Mouse (Mus musculus) small intestine, adult 2 months (tissue): Measurements from ENCODE around the gene Dyrk1a. TPM values are rescaled to one million over a fixed set of nuclear protein-coding genes. Genes with fewer than 3 reads are reported as not detected.

Experiments used
- H3K27ac ChIP-seq: fragments of 200-500 bp; 2 replicates; pipeline ENCODE4 v1.5.1; 2012; ENCODE audit warnings: low read depth, low read length, control low read depth, inconsistent platforms; ENCODE audit not compliant: insufficient read depth
- H3K27me3 ChIP-seq: fragments of 200-500 bp; 2 replicates; pipeline ENCODE4 v1.6.1; 2012; ENCODE audit warnings: mild to moderate bottlenecking, moderate library complexity, low read length, inconsistent platforms; ENCODE audit not compliant: control insufficient read depth, insufficient read depth
- H3K36me3 ChIP-seq: fragments of 200-500 bp; 2 replicates; pipeline ENCODE4 v1.6.1; 2012; ENCODE audit warnings: mild to moderate bottlenecking, low read length, control low read depth, inconsistent platforms; ENCODE audit not compliant: control insufficient read depth, insufficient read depth
- H3K4me1 ChIP-seq: fragments of 200-500 bp; 2 replicates; pipeline ENCODE4 v1.6.1; 2012; ENCODE audit warnings: low read length, inconsistent platforms, mixed read lengths; ENCODE audit not compliant: control insufficient read depth, insufficient read depth, insufficient read length
- H3K4me3 ChIP-seq: fragments of 200-500 bp; 2 replicates; pipeline ENCODE4 v1.5.1; 2012; ENCODE audit warnings: low read depth, mild to moderate bottlenecking, control low read depth, inconsistent platforms, low read length, moderate library complexity
- CTCF ChIP-seq: fragments of 200-500 bp; IDR thresholded peaks from 2 replicates; pipeline ENCODE4 v1.5.1; 2012; ENCODE audit warnings: low read depth, mild to moderate bottlenecking, control low read depth, inconsistent platforms, low read length, moderate library complexity, mixed read lengths; ENCODE audit not compliant: insufficient replicate concordance, insufficient read length; ENCODE audit errors: extremely low read depth
- POLR2A ChIP-seq: fragments of 200-500 bp; IDR thresholded peaks from 2 replicates; pipeline ENCODE4 v1.6.1; 2012; ENCODE audit warnings: low read depth, mild to moderate bottlenecking, control low read depth, inconsistent platforms, low read length, moderate library complexity
- WGBS: fragments of 180-500 bp; shearing (Covaris S2); methylation state at CpG from one replicate; pipeline ENCODE4 v1.1.7; 2018; 5-methylcytosine and 5-hydroxymethylcytosine counted together
- polyA plus RNA-seq: library from polyadenylated mRNA; depleted of rRNA; stranded (reverse); fragments of >200 nt; gene quantifications from 2 replicates; pipeline ENCODE4 v1.2.3, GENCODE M21; 2012

Gene Dyrk1a
- polyA plus RNA-seq, 1 experiment = 32.1 TPM

- no peak overlapping the region for H3K27ac ChIP-seq
- peaks cover 11% of the 10 kb centered on the region; the same call in 1 of the 2 replicates for H3K36me3 ChIP-seq
- whole genome bisulfite sequencing = 90% methylated on average over 5 of the region's 5 CpGs
- H3K4me1 ChIP-seq = peaks cover 5% of the 10 kb centered on the region; the same call in 1 of the 2 replicates
- H3K4me3 ChIP-seq = no peak overlapping the region
- H3K27me3 ChIP-seq = no peaks in the 10 kb centered on the region
- TF ChIP-seq CTCF = no peak
- no peak for TF ChIP-seq POLR2A
Observed at GRCm38 (mm10) chr16:94619301-94619700, 49.5 kb downstream of the Dyrk1a start.

GRCm38 (mm10) chr16:94624871-94625270 lies 55.1 kb downstream of the Dyrk1a start:
- Histone ChIP-seq H3K27me3 (no peaks in the 10 kb centered on the region), H3K4me1 (peaks cover 26% of the 10 kb centered on the region), H3K36me3 (peaks cover 6% of the 10 kb centered on the region; the same call in 1 of the 2 replicates), H3K4me3 (no peak overlapping the region), H3K27ac (peak overlapping the region; percentile 6; the same call in 1 of the 2 replicates)
- TF ChIP-seq CTCF (0 out of 2 replicates have a peak, but pooled peaks have one; percentile 8), POLR2A (no peak)
- 36% methylated on average over 4 of the region's 4 CpGs for WGBS

- Histone ChIP-seq H3K36me3 (no peaks in the 10 kb centered on the region), H3K27ac (peak overlapping the region; percentile 19; the same call in 1 of the 2 replicates), H3K4me1 (peaks cover 26% of the 10 kb centered on the region), H3K27me3 (no peaks in the 10 kb centered on the region), H3K4me3 (no peak overlapping the region)
- TF ChIP-seq POLR2A (no peak), CTCF (no peak)
- WGBS = 82% methylated on average over 7 of the region's 7 CpGs
Observed at GRCm38 (mm10) chr16:94625639-94626038, 55.8 kb downstream of the Dyrk1a start.

DNA sequence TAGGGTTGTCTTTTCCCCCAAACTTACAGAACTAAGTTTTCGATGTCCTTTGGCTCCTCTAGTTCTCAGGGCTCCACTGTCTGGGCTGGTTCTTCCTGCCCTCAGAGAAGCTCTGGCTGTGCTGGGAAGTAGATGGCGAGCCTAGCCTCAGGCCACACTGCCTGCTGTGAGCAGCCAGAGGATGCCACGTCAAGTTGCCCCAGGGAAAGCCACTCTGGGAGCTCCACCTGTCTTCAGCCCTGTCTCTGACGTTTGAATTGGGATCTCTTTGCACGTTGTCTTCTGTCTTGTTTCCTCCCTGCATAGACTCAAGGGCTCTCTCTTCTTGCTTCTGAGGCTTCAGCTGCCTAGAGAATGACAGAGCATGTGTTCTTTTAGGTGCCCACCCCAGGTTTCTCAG lies 57.9 kb downstream of the Dyrk1a start:
- H3K27ac ChIP-seq = no peak overlapping the region
- TF ChIP-seq POLR2A (no peak), CTCF (no peak)
- peaks cover 29% of the 10 kb centered on the region for H3K4me1 ChIP-seq
- H3K36me3 ChIP-seq = no peaks in the 10 kb centered on the region
- no peaks in the 10 kb centered on the region for H3K27me3 ChIP-seq
- 40% methylated on average over 5 of the region's 5 CpGs for WGBS
- no peak overlapping the region for H3K4me3 ChIP-seq

DNA sequence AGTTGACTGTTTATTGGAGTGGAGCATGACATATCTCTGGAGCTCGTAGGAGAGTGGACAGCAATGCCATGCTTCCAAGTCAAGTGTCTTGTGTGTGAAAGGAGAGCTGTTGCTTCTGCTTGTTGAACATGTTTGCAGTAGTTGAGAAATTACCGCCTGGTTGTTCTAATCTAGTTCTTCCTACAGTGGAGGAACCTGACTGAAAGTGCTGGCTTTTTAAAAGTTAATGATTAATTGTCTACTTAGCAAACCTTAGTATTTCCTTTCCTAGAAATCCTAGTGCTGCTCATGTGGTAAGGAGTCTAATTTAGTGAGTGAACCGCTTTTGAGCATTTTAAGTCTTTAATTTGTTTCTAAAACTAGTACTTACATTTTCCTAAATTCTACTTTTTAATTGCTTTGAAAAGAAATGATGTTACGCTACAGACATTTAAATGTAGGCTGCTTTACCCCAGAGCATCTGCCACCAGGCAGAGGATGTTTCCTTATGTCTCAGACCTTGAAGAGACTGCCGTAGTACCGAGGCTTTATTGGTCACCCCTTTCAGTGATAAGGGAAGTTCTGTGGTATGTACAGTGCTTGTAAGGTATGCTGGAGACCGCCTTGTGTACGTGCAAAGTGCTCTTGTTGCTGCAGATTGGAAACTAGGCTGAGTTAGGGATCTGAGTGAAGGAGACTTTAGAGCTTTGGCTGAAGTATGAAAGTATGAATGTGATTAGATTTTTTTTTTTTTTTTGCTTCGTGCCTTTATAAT lies 59.3 kb downstream of the Dyrk1a start:
- no peak for TF ChIP-seq CTCF
- TF ChIP-seq POLR2A = no peak
- 24% methylated on average over 9 of the region's 9 CpGs for WGBS
- Histone ChIP-seq H3K36me3 (no peaks in the 10 kb centered on the region), H3K27ac (0 out of 2 replicates have a peak overlapping the region, but pooled peaks have one; percentile 58), H3K4me1 (peaks cover 34% of the 10 kb centered on the region), H3K27me3 (no peaks in the 10 kb centered on the region), H3K4me3 (no peak overlapping the region)

- Histone ChIP-seq H3K27ac (0 out of 2 replicates have a peak overlapping the region, but pooled peaks have one; percentile 42), H3K27me3 (no peaks in the 10 kb centered on the region), H3K4me3 (no peak overlapping the region), H3K4me1 (peaks cover 28% of the 10 kb centered on the region), H3K36me3 (no peaks in the 10 kb centered on the region)
- TF ChIP-seq POLR2A (no peak), CTCF (no peak)
- WGBS = 5% methylated on average over 5 of the region's 5 CpGs
Observed at GRCm38 (mm10) chr16:94631984-94632383, 62.2 kb downstream of the Dyrk1a start.

- WGBS = 30% methylated on average over 6 of the region's 6 CpGs
Observed at GRCm38 (mm10) chr16:94632424-94632963, 62.7 kb downstream of the Dyrk1a start.

More at GRCm38 (mm10) chr16:94632424-94632963, 62.7 kb downstream of the Dyrk1a start:
- Histone ChIP-seq H3K4me3 (no peak overlapping the region), H3K4me1 (peaks cover 26% of the 10 kb centered on the region), H3K36me3 (no peaks in the 10 kb centered on the region), H3K27me3 (no peaks in the 10 kb centered on the region), H3K27ac (peak overlapping the region; percentile 98)
- no peak for TF ChIP-seq CTCF
- TF ChIP-seq POLR2A = no peak
